Mouse (Mus musculus): ENCODE results near the gene Kcnb1.

Gene Kcnb1

GRCm38 (mm10) chr2:167203505-167204166 is 13.7 kb upstream of the Kcnb1 start:
- DNase-seq, result no peak

- DNase-seq, result no peak
Measured at GRCm38 (mm10) chr2:167201463-167202291, 11.7 kb upstream of the Kcnb1 start.

DNA sequence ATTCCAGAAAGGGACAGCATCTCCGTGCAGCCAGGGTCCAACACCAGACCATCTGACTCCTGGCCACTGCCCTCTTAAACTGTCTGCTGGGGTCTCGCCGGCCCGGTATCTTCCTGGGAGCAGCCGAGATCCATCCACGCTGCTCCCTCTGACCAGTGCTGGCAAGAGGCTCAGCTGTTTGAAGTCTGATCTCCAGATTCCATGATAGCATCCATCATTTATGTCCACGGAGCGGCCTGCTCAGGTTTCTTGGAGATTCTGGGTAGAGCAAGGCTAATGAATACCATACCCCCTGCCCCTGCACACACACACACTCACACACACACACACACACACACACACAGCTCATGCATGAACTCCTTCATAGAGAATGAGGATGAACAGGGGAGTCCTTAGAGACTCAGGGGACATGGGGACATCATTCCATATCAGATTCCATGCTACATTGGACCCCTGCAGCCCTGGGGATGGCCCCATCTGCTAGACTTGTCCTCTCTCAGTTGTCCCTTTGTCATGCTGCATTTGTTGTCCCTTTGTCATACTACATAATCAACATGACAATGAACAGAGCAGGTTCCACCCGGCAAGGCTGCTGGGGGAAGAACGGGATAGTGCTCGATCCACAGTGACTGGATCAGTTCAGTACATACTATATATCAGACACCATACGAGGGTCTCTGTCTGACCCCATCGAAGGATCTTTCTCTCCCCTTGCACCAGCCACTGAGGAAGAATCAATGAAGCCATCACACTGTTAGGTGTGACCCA is 8.9 kb upstream of the Kcnb1 start:
- DNase-seq, result no peak

DNA sequence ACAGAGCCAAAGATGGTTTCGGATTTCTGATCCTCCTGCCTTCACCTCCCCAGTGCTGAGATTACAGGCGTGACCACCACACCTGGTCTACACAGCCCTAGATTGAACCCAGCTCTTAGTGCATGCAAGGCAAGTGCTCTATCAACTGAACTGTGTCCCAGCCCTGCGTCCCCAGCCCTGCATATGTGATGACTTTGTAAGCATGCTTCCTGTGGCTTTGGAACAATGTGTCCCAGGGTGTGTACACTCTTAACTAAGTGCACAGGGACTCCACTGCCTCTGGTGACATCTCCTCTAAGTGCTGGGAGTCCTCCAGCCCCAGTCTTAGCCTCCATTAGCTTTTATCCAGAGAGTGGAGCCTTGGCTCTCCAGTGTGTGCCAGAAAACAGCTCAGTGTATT is 3.4 kb upstream of the Kcnb1 start:
- no peak for DNase-seq

DNA sequence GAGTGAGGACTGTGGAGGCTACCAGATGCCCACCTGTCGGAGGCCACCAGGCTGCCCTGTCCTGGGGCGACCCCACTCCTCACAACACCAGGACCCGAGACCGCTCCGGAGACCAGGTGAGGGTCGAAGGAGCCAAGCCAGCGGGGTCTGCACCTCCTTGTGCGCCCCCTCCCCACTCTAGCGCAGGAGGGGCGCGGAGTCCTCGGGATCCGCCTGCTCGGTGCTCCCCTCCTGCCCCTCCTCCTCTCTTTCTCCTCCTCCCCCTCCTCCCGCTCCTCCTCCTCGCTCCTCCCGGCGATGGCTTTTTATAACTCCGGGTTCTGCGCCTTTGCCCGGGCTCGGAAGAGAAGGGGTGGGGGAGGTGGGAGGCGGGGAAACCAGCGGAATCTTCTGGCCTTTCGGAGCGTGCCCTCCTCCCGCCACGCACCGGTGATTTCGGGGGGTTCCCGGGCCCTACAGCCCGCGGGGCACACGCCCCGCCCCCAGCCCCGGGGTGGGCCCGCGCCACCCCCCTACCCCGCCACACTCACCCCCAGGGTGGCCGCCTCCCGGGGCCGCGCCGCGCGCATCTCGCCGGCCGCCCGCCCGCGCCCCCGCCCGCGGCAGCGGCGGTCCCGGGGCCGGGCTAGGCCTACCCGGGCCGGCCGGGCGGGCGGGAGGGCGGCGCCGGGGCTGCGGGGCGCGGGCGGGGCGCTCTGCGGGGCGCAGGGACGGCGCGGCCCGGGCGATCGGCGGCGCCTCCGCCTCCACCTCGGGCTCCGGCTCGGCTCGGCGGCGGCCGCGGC is 472 bp downstream of the Kcnb1 start:
- no peak for DNase-seq

- DNase-seq, result peak; percentile 83
Measured at GRCm38 (mm10) chr2:167188315-167189207, 1.4 kb downstream of the Kcnb1 start.

DNA sequence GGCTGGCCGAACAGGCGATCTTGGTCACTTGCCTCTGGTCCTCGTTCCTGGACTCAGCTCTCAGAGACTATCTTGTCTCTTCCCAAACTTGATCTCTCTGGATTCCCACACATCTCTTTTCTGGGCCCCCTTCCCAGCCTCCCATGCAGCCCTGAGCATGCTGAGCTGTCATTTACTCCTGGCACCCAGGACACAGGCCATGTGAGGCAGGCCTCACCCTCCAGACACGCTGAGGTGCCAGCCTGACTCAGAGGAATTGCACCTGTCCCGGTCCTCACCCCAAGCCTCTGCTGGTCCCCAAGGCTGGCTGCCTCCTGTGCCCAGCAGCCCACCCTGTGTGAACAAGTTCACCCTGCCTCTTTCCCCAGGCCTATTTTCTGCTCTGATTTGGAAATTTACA is 2.8 kb downstream of the Kcnb1 start:
- DNase-seq, result no peak

GRCm38 (mm10) chr2:167186544-167186943 is 3.4 kb downstream of the Kcnb1 start:
- no peak for DNase-seq

- DNase-seq, result no peak
Measured at GRCm38 (mm10) chr2:167186003-167186402, 4.0 kb downstream of the Kcnb1 start.

DNA sequence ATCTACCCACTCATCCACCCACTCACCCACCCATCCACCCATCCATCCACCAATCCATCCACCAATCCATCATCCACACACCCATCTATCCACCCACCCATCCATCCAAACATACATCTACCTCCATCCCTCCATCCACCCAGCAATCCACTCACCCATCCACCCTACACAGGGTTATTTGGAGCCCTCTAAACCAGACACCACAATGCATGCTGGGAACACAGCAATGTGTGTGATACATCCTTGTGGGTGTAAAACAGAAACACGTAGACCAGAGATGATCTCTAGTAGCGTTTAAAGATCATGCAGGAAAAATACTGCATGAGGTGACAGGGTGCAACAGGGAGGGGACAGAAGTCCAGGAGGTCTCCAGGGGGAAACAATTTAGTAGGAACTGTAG is 4.5 kb downstream of the Kcnb1 start:
- no peak for DNase-seq

DNA sequence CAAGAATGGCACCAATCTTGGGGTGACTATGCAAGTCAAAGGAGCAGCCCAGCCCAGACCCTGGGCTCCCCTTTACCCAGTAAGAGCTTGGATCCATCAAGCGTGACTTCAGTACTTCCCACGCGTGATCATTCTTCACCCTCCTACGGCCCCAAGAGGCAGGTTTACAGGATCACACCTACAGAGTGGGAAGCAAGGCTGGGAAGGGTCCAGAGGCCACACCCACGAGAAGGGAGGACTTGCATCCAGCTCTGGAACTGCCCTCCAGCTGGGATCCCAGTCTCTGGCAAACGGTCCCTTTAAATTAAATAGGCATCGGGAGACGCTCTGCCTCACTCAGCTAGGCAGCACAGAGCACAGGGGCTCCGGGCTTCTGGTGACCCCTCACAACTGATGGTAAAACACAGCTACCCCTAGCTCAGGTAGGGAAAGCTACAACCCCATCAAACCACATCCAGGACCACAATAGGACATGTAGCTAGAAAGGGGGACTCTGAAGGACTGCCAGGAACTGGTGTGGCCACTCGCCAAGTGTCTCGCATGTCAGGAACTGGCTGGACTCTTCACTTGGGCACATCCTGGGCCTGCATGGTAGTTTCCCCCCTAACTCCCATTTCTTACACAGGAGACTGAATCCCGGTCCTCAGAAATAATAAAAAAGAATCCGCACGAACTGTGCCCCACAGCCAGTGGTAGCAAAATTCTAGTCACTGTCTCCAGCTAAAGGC is 8.1 kb downstream of the Kcnb1 start:
- DNase-seq, result no peak

GRCm38 (mm10) chr2:167181096-167181495 is 8.9 kb downstream of the Kcnb1 start:
- no peak for DNase-seq

DNA sequence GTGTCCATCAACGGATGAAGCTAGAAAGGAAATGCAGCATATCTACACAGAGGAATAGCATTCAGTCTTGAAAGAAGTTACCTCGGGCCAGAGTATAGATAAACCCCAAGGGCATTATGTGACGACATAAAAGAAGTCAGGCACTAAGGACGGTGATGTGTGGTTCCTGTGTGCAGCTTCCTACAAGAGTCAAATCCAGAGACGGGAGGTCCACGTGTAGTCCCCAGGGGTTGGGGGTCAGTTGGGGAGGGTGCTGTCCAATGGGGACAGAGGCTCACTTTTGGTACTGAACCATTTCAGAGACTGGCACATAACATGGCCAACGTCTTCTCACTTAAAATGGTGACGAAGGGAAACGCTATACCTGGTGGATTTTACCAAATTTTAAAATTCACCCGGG is 10.7 kb downstream of the Kcnb1 start:
- no peak for DNase-seq

DNA sequence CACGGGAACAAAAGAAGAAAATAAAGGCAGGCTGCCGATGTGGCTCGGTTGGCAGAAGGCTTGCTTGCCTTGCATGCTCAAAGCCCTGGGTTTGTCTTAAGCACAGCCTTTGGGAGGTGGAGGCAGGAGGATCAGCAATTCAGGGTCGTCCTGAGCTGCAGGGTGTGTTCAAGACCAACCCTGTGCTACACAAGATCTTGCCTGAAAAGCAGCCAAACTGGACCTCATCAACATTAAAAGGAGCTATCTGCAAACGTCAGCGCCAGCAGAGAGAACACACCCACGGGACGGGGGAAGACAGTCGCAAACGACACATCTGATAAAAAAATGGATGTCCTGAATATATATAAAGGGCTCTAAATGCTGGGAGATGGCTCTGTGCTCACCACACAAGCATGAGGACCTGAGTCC is 12.7 kb downstream of the Kcnb1 start:
- DNase-seq, result no peak

GRCm38 (mm10) chr2:167175284-167175683 is 14.7 kb downstream of the Kcnb1 start:
- no peak for DNase-seq

DNA sequence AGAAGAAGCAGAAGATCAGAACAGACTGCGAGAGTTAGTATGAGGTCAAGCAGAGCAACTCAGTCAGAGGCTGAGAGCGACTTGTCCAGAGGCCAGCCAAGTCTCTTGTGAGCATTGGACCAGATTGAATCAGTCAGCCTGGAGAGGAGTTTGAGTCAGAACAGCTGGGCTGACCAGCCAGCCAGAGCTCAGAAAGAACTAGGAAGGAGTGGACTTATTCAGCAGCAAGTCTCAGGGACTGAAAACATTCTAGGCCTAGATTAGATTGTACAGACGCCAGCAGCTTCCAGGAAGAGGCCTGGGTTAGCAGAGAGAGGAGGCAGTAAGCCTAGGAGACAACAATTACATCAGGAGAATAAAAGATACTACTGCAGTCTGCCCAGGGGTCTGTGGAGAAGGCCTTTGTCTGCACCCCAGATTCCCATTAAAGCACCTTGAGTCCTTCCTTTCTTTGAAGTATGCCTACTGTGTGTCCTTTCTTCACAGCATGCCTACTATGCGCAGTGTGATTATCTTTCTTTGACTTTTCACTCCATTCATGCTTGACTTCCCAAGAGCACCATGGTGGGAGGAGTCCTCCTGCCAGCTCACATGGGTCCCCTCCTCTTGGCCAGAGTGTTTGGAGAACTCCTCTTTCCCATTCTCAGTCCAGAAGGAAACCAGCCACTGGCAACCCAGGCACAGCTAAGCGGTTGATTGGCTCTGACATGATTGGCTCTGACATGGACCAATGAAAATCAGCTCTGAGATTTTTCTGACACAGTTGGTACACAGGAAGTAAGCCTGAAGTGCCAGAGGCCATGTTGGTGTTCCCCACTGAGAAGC is 16.7 kb downstream of the Kcnb1 start:
- peak; percentile 70 for DNase-seq

- peak; percentile 58 for DNase-seq
Measured at GRCm38 (mm10) chr2:167167515-167168212, 22.3 kb downstream of the Kcnb1 start.

DNA sequence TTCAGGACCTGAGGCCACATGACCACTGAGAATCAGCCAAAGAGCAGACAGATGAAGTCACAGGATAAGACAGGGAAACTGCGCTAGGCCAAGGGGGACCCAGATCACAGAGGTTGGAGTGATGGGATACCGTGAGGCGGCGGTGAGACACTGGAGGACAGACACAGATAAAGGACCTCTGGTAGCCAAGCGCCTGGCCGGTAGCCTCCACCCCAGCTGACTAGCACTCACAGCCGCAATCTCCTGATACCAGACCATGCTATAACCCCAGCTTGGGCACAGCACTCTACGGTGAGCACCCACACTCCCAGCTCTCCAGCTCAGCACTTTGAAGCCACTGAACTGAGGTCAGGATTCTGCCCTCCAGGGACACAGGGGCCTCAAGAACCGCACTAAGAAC is 26.4 kb downstream of the Kcnb1 start:
- DNase-seq, result no peak

DNA sequence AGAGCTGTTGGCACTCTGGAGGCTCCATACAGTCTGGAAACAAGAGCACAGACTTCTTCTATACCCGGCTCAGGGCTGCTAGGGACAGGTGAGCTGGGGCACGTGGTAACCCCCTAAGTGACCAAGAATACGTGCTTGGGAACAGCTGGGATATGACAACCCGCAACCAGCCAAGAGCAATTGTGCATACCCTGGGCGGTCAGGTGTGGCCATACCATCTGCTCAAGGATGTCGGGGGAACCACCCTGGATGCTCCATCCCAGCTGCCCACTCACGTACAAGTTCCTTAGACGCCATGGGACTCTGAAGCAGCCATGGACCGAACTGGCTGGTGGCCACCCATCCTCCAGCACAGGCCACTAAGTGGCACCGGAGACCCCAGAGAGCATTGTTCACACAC is 26.8 kb downstream of the Kcnb1 start:
- DNase-seq, result no peak

Measured in lung, postnatal 36 days (tissue).